Mouse (Mus musculus) heart, embryonic 16.5 days (tissue): ENCODE measurements around the gene Piwil1. TPM values are rescaled to one million over a fixed set of nuclear protein-coding genes. Genes with fewer than 3 reads are reported as not detected.

ENCODE experiments used
- ATAC-seq: fragments of 200-750 bp; cut with Nextera tagmentation; replicated peaks from 2 replicates; pipeline ENCODE4 v1.8.0; 2017; ENCODE audit warnings: moderate number of reproducible peaks; ENCODE audit not compliant: insufficient read depth, low FRiP score; ENCODE audit errors: extremely low read depth
- H3K27ac ChIP-seq: fragments of 300-500 bp; sonication (generic); 2 replicates; pipeline ENCODE4 v1.5.1; 2014; ENCODE audit warnings: mild to moderate bottlenecking, low read length, control low read depth, moderate library complexity
- H3K27me3 ChIP-seq: fragments of 300-500 bp; sonication (generic); 2 replicates; pipeline ENCODE4 v1.6.1; 2014; ENCODE audit warnings: low read length, mixed read lengths; ENCODE audit not compliant: control insufficient read depth, insufficient read depth
- H3K36me3 ChIP-seq: fragments of 300-500 bp; sonication (generic); 2 replicates; pipeline ENCODE4 v1.6.1; 2014; ENCODE audit not compliant: control insufficient read depth, insufficient read depth
- H3K4me1 ChIP-seq: fragments of 300-500 bp; sonication (generic); 2 replicates; pipeline ENCODE4 v1.6.1; 2014; ENCODE audit warnings: low read length, mixed read lengths; ENCODE audit not compliant: control insufficient read depth, insufficient read depth
- H3K4me2 ChIP-seq: fragments of 300-500 bp; sonication (generic); 2 replicates; pipeline ENCODE4 v1.6.1; 2014; ENCODE audit warnings: low read depth, mild to moderate bottlenecking, control low read depth, low read length
- H3K4me3 ChIP-seq: fragments of 300-500 bp; sonication (generic); 2 replicates; pipeline ENCODE4 v1.5.1; 2014; ENCODE audit warnings: mild to moderate bottlenecking, control low read depth, low read length
- H3K9ac ChIP-seq: fragments of 300-500 bp; sonication (generic); 2 replicates; pipeline ENCODE4 v1.6.1; 2014; ENCODE audit warnings: low read length, control low read depth
- H3K9me3 ChIP-seq: fragments of 300-500 bp; sonication (generic); replicated peaks from 2 replicates; pipeline ENCODE4 v1.6.1; 2016; ENCODE audit warnings: low read length; ENCODE audit not compliant: control insufficient read depth
- WGBS: fragments of 180-500 bp; shearing (Covaris S2); extraction: QIAGEN DNeasy Blood & Tissue Kit; methylation state at CpG from one replicate; pipeline ENCODE4 v1.1.7; 2014; 5-methylcytosine and 5-hydroxymethylcytosine counted together
- polyA plus RNA-seq: library from polyadenylated mRNA; unstranded; fragments of >200 nt; fragmentation: Nextera tagmentation; extraction: Ambion mirVana; gene quantifications from 2 replicates; pipeline ENCODE4 v1.2.1, GENCODE M21; 2015

Gene Piwil1
- not detected in 2 replicates for polyA plus RNA-seq

DNA sequence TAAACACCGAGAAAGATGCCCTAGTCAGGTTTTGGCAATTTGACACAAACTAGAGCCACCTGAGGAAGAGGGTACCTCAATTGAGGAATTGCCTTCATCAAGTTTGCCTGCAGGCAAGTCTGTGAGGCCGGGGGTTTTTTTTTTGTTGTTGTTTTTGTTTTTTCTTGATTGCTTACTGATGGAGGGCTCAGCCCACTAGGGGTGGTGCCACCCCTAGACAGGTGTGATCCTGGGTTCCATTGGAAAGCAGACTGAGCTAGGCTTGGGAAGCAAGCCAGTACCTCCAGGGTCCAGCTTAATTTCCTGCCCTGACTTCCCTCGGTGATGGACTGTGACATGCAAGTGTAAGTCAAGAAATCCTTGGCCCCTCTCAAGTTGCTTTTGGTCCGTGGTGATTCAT lies at the start of gene Piwil1:
Gene Piwil1 (plus strand): TSS at position 301 of the 400 bp plus-strand sequence.
- Histone ChIP-seq H3K9me3 (0 out of 2 replicates have a peak, but pooled peaks cover 3% of the 10 kb centered on the region), H3K27me3 (no peaks in the 10 kb centered on the region), H3K4me1 (no peaks in the 10 kb centered on the region), H3K9ac (no peak within 1 kb of the TSS), H3K4me3 (no peak within 1 kb of the TSS), H3K36me3 (no peaks in the 10 kb centered on the region), H3K27ac (no peak within 1 kb of the TSS), H3K4me2 (no peak within 1 kb of the TSS)
- ATAC-seq: no peak
- WGBS: 79% methylated on average over 4 of the region's 4 CpGs

DNA sequence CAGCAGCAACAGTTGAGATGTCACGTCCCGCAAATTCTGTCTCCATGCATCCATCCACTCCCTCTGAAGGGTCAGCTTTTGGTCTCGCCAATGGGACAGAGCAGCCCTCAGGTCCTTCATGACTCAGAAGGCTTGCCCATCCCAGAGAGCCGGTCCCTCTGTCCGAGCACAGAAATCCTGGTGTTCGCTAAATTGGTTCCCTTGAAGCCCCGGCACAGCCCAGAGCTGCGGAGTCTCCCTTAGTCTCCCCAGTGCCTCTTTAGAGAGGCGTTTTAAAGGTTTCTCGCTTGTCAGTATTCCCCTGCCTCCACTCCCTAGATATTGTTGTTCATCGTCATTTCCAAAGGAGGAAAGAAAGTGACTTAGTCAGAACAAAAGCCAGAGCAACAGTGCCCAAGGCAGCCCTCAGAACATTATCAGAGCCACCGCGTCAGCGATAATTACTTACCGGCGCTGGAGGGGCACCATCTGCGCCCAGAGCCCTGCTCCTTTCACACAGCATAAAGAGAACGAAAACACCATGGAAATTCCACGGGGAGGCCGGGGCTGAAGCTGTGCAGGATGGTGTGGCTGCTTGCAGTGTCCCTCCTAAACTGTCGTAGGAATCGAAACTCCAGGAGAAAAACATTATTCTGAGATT lies 45.7 kb upstream of the Piwil1 start:
- H3K4me1 ChIP-seq: no peaks in the 10 kb centered on the region

DNA sequence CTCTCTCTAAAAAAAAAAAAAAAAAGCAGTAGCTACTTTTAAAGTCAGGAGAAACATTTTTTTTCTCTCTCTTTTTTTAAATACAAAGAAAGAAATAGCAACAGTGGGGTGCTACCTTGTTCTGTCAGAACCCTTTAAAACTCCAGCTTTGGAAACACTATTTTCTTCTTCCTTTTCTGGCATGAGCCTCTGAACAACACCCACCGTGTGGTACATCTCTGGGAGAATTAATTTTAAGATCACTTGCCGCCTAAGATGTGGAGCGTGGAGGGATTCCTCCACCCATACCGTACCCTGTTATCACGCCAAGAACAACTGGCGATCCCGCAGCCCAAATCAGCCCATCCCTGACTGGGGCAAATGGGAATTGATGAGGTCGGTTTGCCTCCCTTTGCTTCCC lies 42.2 kb upstream of the Piwil1 start:
- no peaks in the 10 kb centered on the region for H3K27me3 ChIP-seq
- no peak overlapping the region for H3K4me2 ChIP-seq
- 47% methylated on average over 8 of the region's 8 CpGs for WGBS
- H3K9me3 ChIP-seq: peaks cover 2% of the 10 kb centered on the region; the same call in 1 of the 2 replicates
- no peak overlapping the region for H3K4me3 ChIP-seq
- no peak overlapping the region for H3K27ac ChIP-seq
- H3K9ac ChIP-seq: no peak overlapping the region
- no peaks in the 10 kb centered on the region for H3K36me3 ChIP-seq
- no peaks in the 10 kb centered on the region for H3K4me1 ChIP-seq
- ATAC-seq: no peak

More for the DNA sequence above, 45.7 kb upstream of the Piwil1 start:
- no peak for ATAC-seq
- no peaks in the 10 kb centered on the region for H3K36me3 ChIP-seq
- H3K4me3 ChIP-seq: no peak overlapping the region
- no peak overlapping the region for H3K27ac ChIP-seq
- no peaks in the 10 kb centered on the region for H3K27me3 ChIP-seq
- H3K4me2 ChIP-seq: no peak overlapping the region
- WGBS: 50% methylated on average over 22 of the region's 22 CpGs
- H3K9me3 ChIP-seq: peaks cover 8% of the 10 kb centered on the region; the same call in 1 of the 2 replicates
- no peak overlapping the region for H3K9ac ChIP-seq

DNA sequence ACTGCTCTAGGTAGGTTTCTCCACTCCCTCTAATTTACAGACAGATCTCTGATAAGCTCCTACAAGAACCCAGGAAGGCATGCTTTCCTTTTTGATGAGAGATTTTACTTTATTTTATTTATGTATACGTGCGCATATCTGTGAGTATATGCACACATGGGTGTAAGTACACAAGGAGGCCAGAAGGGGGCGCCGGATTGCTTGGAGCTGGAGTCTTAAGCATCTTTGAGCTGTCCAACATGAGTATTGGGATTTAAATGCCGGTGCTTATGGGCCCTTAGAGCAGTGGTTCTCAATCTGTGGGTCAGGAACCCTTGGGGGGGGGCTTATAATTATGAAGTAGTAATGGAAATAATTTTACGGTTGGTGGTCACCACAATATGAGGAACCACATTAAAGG lies 39.4 kb upstream of the Piwil1 start:
- H3K4me1 ChIP-seq: no peaks in the 10 kb centered on the region
- H3K4me2 ChIP-seq: no peak overlapping the region
- no peak for ATAC-seq
- H3K27me3 ChIP-seq: no peaks in the 10 kb centered on the region
- H3K36me3 ChIP-seq: no peaks in the 10 kb centered on the region
- H3K9ac ChIP-seq: no peak overlapping the region
- no peak overlapping the region for H3K4me3 ChIP-seq
- H3K27ac ChIP-seq: no peak overlapping the region
- peaks cover 4% of the 10 kb centered on the region for H3K9me3 ChIP-seq
- WGBS: 92% methylated on average over 6 of the region's 6 CpGs

DNA sequence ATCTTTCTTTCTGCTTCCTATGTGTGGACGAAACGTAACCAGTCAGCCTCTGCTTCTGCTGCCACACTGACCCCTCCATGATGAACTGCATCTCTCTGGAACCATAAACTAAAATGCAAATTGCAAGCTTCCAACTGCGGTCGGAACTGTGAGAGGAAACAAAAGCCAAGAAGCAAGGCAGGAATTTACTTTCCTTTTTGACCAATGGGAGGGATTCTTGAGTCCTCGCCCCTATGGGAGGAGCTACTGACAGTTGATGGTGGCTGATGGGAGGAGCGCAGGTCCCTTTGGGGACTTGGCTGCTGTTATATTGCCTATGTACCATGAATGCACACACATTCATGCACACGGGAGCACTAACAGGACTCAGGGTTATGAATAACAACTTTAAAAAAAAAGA lies 38.3 kb upstream of the Piwil1 start:
- Histone ChIP-seq H3K4me1 (no peaks in the 10 kb centered on the region), H3K4me3 (no peak overlapping the region), H3K36me3 (no peaks in the 10 kb centered on the region), H3K9ac (no peak overlapping the region), H3K9me3 (peaks cover 4% of the 10 kb centered on the region), H3K27ac (no peak overlapping the region), H3K4me2 (no peak overlapping the region), H3K27me3 (no peaks in the 10 kb centered on the region)
- 76% methylated on average over 7 of the region's 7 CpGs for WGBS
- no peak for ATAC-seq

DNA sequence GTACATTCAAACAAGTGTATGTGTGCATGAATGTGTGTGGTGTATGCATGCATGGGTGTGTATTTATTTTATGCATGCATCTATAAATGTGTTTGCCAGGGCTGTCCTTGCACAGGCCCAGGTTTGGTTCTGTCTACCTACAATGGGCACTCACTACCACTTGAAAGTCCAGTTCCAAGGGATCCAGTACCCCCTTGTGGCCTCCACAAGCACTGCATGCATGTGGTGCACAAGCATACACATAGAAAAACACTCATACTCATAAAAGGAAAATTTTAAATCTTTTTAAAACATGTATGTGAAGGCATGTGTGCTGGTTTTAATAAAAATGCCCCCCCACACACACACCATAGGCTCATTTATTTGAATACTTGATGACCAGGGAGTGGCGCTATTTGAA lies 37.3 kb upstream of the Piwil1 start:
- Histone ChIP-seq H3K9me3 (peaks cover 4% of the 10 kb centered on the region), H3K4me3 (no peak overlapping the region), H3K4me1 (no peaks in the 10 kb centered on the region), H3K4me2 (no peak overlapping the region), H3K9ac (no peak overlapping the region), H3K27me3 (no peaks in the 10 kb centered on the region), H3K27ac (no peak overlapping the region), H3K36me3 (no peaks in the 10 kb centered on the region)
- no peak for ATAC-seq
- 89% methylated on average over 1 of the region's 1 CpGs for WGBS

DNA sequence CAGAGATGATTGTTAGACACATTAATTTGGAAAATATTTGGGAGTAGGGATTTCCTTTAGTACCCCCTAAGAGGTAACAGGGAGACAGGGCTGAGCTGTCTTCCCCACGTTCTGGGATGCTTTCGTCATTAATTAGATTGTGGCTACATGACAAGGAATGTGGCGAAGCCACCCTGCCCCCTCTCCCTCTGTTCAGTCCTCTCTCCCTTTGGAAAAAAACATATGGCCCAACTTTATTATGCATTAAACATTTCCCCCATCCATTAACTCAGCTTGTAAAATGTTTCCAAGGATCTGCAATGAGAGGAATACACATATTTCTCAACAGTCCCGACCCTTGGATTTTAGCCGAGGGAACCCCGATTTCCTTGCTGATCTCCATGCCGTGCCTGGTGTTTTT lies 35.0 kb upstream of the Piwil1 start:
- Histone ChIP-seq H3K9me3 (peaks cover 4% of the 10 kb centered on the region), H3K4me2 (no peak overlapping the region), H3K9ac (no peak overlapping the region), H3K27me3 (no peaks in the 10 kb centered on the region), H3K4me1 (no peaks in the 10 kb centered on the region), H3K4me3 (no peak overlapping the region), H3K36me3 (no peaks in the 10 kb centered on the region), H3K27ac (no peak overlapping the region)
- ATAC-seq: no peak
- WGBS: 57% methylated on average over 7 of the region's 7 CpGs

DNA sequence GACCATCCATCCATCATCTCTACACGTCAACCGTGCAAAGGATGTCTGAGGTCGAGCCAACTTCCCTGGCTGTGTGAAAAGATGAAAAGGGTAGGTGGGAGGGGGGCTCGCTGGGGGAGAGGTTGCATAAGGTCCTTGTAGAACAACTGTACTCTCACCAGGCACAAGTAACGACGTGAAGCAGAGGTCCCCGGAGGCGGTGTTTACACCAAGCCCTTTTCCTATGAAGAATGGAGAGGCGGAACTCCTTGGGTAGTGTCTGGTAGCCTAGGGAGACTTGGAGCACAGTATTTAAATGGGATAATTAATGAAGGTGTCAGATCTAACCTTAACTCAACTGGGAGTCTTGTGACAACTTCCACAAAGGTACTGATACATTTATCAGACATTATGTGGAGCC lies 28.2 kb upstream of the Piwil1 start:
- Histone ChIP-seq H3K9ac (no peak overlapping the region), H3K4me2 (no peak overlapping the region), H3K9me3 (0 out of 2 replicates have a peak, but pooled peaks cover under 1% of the 10 kb centered on the region), H3K4me3 (no peak overlapping the region), H3K4me1 (no peaks in the 10 kb centered on the region), H3K27me3 (no peaks in the 10 kb centered on the region), H3K27ac (no peak overlapping the region), H3K36me3 (no peaks in the 10 kb centered on the region)
- no peak for ATAC-seq
- 61% methylated on average over 9 of the region's 9 CpGs for whole genome bisulfite sequencing

DNA sequence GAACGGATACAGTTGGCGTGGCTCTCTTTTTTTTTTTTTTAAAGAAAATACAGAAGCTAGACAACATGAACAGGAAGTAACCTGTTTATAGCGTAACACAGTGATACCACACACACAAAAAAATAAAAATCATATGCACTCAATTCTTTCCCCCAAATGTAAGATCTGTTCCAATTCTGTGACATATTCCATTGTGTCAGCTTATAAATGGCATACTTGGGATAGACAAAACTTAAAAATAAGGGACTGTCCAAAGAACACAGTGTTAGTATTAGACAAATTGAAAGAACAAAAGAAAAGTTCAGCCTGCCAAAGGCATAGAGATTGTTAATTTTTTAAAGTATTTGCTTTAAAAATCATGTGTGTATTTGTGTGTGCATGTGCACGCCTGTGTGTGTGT lies 25.0 kb upstream of the Piwil1 start:
- Histone ChIP-seq H3K4me2 (no peak overlapping the region), H3K9me3 (0 out of 2 replicates have a peak, but pooled peaks cover 2% of the 10 kb centered on the region), H3K27ac (no peak overlapping the region), H3K4me1 (no peaks in the 10 kb centered on the region), H3K36me3 (no peaks in the 10 kb centered on the region), H3K4me3 (no peak overlapping the region), H3K27me3 (no peaks in the 10 kb centered on the region), H3K9ac (no peak overlapping the region)
- 74% methylated on average over 4 of the region's 4 CpGs for WGBS
- ATAC-seq: no peak
